Mouse (Mus musculus) spleen, postnatal 14 days (tissue): ENCODE results near the gene Vps35l.

Experiments used
- DNase-seq, 2 experiments: peaks; one replicate each; pipeline ENCODE4 v3.0.0; 2021 to 2022; ENCODE audit warnings: low spot score in 2 of 2

Vps35l gene

GRCm38 (mm10) chr7:118738730-118739129, 1.3 kb upstream of the Vps35l start:
- DNase-seq = no peak

GRCm38 (mm10) chr7:118740532-118741338, 709 bp downstream of the Vps35l start:
- peak; percentile 81 to 90 for DNase-seq

- no peak for DNase-seq
These were observed 2.3 kb downstream of the Vps35l start for GRCm38 (mm10) chr7:118742278-118742677.

- no peak for DNase-seq
These were observed 4.7 kb downstream of the Vps35l start for GRCm38 (mm10) chr7:118744766-118745165.

- DNase-seq = no peak
These were observed 8.1 kb downstream of the Vps35l start for GRCm38 (mm10) chr7:118747891-118748672.

GRCm38 (mm10) chr7:118749706-118750105, 9.7 kb downstream of the Vps35l start:
- DNase-seq = no peak

GRCm38 (mm10) chr7:118751625-118752024, 11.6 kb downstream of the Vps35l start:
- no peak for DNase-seq

GRCm38 (mm10) chr7:118755756-118756155, 15.7 kb downstream of the Vps35l start:
- DNase-seq = no peak

GRCm38 (mm10) chr7:118756490-118757265, 16.7 kb downstream of the Vps35l start:
- no peak for DNase-seq

GRCm38 (mm10) chr7:118758369-118758768, 18.3 kb downstream of the Vps35l start:
- no peak for DNase-seq

GRCm38 (mm10) chr7:118759372-118759771, 19.3 kb downstream of the Vps35l start:
- DNase-seq = no peak

- no peak for DNase-seq
These were observed 23.9 kb downstream of the Vps35l start for GRCm38 (mm10) chr7:118763939-118764338.

GRCm38 (mm10) chr7:118764725-118765124, 24.7 kb downstream of the Vps35l start:
- DNase-seq = no peak

GRCm38 (mm10) chr7:118765604-118766003, 25.6 kb downstream of the Vps35l start:
- DNase-seq = no peak

- peak in 1 of 2 experiments; percentile 41 for DNase-seq
These were observed 26.2 kb downstream of the Vps35l start for GRCm38 (mm10) chr7:118766119-118766833.

GRCm38 (mm10) chr7:118766834-118767224, 26.8 kb downstream of the Vps35l start:
- no peak for DNase-seq

GRCm38 (mm10) chr7:118769208-118769607, 29.2 kb downstream of the Vps35l start:
- DNase-seq = no peak

- DNase-seq = no peak
These were observed 29.6 kb downstream of the Vps35l start for GRCm38 (mm10) chr7:118769655-118770054.

GRCm38 (mm10) chr7:118773027-118773426, 33.0 kb downstream of the Vps35l start:
- no peak for DNase-seq

GRCm38 (mm10) chr7:118775991-118776390, 36.0 kb downstream of the Vps35l start:
- DNase-seq = no peak

- DNase-seq = no peak
These were observed 36.5 kb downstream of the Vps35l start for GRCm38 (mm10) chr7:118776491-118776890.
